Mouse (Mus musculus) frontal cortex, adult (tissue): ENCODE results near the gene Tmem175.

ENCODE experiments used
- ATAC-seq: cut with Nextera tagmentation; 2 replicates; pipeline ENCODE4 v1.9.2; 2017; ENCODE audit warnings: mild to moderate bottlenecking, moderate library complexity, mixed read lengths; ENCODE audit not compliant: low TSS enrichment

The Tmem175 gene

DNA sequence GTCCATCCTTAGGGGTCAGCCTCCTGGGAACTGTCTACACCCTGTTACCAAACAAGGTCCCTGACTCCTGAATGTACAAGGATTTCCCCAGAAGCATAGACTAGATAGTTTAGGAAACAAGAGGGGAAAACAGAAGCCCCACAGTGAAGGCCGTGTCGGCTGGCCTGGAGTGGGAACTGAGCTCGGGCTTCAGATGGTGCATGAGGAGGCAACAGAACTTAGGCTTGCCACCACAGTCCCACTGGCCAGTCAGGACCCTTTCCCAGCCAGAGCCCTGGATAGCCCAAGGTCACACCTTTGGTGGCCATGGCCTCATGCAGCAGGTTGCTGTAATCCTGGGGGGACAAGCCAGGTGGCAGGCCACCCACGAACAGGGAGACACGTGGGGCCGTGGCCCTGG lies 23.8 kb downstream of the Tmem175 start:
- ATAC-seq, result no peak

DNA sequence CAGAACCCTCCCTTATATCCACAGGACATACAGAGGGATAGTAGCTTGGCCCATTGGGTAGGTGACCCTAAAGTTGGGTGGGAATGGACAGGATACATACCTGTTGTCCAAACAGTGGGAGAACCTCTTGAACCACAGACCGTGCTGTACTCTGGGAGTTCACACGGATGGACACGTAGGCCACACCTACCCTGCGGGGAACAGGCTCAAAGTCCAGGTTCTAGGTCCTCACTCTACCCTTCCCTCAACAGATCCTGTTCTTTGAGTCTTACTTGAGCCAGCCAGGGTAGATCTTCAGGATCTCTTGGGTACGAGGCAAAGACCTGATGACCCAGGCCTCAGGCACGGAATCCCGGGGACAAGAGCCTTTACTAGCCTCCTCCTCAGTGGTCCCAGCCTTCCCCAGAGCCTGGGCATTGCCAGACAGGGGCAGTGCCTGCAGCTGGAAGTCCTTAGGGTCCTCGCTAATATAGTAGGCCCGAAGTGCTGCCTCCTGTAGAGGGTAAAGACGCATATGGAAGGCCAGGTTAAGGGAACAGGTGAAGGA lies 24.9 kb downstream of the Tmem175 start:
- ATAC-seq, result no peak

DNA sequence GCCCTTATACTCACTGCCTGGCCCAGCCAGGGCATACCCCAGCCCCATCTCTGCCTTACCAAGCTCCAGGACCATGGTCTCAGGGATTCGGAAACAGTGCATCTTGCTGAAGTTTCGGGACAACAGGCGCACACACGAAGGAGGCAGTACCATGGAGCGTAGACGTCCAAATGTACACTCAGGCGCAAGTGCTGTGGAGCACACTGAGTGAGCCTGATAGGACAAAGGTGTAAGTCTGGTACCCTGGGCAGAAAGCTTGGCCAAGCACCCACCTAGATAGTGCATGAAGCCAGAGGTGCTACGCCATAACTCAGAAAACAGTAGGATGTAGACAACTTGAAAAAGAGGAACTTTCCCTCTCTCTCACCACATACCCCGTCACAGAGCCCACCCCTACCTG lies 25.8 kb downstream of the Tmem175 start:
- no peak for ATAC-seq

DNA sequence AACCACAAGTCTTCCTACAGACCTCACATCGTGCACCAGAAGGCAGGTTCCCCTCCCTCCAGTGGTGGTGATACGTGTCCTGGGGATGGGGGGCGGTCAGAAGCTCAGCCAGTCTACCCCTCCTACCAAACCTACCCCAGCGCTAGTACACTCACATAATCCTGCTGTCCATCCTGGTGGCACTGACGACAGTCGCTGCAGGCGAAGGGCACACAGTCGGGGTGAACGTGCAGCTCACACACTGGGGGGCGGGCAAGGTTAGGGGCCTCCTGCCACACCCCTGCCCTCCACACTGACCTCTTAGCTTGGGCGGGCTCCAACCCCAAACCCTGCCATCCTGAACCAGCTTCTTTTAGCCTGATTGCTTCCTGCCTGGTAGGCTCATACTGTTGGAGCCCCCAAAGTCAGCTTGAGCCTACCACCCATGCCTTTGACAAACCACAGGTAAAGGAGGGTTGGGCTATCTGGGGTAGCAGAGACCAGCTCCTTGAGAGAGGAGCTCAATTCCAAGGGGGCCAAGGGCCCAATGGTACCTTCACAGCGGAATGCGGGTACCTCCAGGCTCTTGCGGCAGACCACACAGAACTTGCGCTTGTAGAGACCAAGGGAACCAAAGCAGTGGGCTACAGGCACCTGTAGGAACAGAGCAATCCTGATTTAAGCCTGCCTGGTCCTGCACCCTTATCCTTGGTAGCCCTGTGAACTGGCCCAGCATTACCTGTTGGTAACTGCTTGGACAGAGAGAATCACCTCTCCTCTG lies 26.5 kb downstream of the Tmem175 start:
- no peak for ATAC-seq

DNA sequence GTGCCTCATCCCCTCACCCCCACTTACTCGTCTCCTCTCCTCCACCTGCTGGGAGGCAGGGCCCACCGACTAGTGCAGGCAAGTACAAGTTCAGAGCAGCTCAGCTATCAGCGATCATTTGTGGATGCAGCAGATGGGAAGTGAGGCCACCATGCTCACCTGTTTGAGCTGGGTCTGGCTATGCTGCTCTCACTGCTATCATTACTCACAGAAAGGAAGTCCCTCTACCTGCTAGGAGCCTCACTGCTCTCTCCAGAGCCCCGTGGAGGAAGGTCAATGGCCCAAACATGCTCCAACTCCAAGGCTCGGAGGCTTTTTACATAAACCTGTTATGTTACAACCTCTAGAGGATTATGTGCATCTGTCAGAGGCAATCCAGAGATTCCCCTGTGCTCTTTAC lies 27.8 kb downstream of the Tmem175 start:
- ATAC-seq, result no peak

DNA sequence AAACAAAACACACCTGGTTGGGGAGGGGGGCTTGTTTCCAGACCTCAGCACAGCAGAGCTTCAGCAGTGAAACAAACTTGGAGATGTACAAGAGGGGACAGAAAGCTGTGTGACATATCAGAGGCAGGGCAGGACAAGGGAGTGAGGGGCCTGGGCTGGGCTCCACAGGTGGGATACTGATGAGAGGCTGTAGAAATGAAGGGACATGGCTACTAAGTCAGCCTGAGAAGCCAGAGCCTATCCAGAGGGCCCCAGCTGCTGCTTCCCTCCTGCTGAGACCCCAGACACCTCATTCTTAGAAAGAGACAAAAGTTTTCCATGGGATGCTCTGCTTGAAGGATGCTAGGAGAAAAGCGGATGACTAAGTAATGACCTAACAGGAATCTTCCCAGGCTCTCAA lies 29.0 kb downstream of the Tmem175 start:
- no peak for ATAC-seq

DNA sequence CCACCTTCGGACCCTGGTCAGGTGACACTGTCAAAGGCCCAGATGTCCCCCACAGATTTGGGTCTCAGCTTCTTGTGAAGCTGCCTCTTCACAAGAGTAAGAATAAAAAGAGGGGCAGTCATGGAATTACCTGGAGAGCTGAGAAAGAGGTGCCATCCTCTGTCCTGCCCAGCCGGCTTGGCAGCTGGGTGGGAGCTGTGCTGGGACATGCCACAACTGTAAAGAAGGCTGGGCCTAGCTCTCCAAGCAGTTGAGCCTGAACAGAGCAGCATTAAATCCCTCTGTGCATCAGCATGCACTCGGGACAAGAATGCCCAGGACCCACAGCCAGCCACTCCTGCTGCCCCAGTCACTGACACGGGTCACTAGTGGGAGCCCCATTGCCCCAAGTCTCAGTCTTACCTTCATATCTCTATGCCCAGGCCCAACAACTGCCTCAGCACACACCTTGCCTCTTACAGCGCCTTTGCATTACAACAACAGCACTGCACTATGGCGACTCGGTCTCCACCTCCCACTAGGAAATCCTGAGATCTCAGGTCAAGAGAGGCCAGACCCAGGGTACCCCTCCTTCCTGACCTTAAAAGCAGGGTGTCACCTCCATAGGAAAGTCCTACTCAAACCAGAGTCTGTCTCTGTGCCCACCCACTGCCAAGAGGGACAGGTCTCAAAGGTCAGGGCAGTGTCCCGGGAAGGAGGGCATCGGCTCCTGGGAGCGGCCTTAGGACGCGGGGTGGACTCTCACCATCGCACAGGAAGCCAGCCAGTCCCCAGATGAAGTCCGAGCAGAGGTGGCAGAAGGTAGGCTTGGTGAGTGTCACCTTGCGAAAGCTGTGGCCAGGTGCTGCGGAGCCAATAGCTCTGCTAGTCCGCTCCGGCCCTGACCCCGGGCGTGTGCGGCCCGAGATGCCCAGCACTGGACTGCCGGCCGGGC lies 30.4 kb downstream of the Tmem175 start, which contains the start of gene Idua:
TSS of gene Idua (plus strand) at position 634 of the 934 bp plus-strand sequence.
- ATAC-seq, result peak; percentile 13

DNA sequence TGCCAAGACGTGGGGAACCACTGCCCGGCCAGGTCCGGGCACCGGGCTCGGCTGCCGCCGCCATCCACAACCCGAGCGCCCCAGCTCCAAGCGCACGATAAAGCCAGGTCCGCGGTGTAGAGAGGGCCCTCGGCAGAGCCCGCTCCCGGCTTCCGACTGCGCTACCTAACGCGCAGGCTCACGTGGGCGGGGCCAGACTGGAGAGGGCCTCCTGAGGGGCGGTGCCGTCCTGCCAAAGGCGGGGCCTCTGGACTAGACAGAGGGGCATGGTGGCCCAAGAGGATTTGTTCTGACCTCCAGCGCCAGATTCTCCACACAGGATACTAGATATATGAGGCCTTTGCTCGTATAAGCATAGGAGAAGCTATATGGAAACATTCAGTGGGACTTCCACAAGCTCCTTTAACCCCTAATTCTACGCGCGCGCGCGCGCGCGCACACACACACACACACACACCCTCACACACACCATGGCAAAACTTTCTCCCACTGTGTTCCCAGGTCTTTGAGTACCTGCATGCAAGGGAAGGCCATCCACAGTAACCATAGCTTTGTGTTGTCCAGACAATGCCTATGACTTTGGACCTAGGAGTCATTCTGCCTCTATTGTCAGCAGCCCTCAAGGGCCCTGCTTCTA lies 31.2 kb downstream of the Tmem175 start:
- peak; percentile 98 for ATAC-seq

DNA sequence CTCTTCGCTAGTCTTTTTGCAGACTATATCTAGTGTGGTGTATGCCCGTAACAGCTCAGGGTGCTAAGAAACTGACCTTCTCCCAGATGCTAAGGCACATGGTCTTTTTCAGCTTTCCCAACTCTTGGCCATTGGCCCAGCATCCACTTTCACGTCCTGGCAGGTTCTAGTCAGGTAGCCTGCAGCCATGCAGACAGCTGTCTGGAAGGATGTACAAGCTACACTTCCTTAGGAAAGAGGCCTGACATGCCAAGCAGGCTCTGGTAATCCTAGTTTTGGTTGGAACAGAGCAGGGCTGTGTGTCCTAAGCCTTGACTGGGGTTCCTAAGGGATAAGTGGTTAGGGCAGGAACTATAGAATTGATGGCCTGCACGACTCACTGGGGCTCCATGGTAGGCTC lies 33.2 kb downstream of the Tmem175 start:
- no peak for ATAC-seq

DNA sequence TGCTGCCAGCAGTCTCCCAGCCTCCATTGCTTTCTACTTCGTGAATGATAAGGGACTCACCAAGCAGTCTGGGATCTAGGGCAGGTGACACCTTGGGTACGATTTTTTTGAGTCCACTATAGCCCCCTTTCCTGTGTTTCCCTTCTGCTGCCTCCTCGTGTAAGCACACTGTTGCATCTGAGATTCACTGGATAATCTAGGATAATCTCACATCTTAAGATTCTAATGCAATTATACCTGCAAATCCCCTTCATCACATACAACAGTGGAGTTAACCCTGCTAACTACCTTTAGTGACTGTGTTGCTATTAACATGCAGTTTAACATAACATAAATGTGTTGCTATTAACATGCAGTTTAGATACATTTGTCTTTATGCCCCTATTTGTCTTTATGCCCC lies 35.5 kb downstream of the Tmem175 start:
- no peak for ATAC-seq

DNA sequence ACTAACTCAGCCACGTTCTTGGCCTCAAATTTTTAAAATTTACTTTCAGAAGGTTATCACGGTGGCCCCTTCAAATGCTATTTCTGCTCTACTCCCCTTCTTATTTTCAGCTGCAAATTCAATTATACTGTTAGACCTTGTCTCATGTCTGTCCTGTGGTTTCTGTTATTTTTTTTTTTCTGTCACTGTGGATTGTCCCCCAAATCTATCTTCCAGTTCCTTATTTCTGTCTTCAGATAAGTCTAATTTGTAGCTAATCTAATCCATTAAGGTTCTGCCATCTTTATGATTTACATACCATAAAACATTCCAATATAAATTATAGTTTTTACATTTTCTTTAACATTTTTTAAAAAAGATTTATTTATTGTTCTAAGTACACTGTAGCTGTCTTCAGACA lies 37.8 kb downstream of the Tmem175 start:
- no peak for ATAC-seq

DNA sequence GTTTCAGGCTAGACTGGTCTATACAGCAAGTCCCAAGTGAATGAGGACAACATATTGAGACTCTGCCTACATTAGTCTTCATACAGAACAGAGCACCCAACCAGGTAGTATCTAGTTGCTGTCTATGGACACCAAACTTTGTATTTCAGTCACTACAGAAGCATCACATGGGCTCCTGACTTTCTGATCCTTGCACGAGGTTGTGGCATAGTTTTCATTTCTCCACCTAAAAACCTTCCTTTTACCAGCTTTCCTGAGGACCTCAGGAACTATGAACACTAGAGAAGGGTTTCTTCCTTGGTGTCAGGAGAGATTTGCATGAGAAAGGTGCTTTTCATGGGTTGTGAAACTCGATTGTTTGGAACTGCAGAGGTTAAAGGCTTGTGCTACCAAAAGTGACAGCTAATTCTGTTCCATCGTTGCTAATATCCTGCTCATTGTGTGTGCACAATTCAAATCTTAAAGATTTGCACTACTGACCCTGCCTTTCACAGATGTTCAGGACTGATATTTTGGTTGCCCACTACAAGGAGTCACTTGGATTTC lies 38.9 kb downstream of the Tmem175 start:
- ATAC-seq, result no peak

DNA sequence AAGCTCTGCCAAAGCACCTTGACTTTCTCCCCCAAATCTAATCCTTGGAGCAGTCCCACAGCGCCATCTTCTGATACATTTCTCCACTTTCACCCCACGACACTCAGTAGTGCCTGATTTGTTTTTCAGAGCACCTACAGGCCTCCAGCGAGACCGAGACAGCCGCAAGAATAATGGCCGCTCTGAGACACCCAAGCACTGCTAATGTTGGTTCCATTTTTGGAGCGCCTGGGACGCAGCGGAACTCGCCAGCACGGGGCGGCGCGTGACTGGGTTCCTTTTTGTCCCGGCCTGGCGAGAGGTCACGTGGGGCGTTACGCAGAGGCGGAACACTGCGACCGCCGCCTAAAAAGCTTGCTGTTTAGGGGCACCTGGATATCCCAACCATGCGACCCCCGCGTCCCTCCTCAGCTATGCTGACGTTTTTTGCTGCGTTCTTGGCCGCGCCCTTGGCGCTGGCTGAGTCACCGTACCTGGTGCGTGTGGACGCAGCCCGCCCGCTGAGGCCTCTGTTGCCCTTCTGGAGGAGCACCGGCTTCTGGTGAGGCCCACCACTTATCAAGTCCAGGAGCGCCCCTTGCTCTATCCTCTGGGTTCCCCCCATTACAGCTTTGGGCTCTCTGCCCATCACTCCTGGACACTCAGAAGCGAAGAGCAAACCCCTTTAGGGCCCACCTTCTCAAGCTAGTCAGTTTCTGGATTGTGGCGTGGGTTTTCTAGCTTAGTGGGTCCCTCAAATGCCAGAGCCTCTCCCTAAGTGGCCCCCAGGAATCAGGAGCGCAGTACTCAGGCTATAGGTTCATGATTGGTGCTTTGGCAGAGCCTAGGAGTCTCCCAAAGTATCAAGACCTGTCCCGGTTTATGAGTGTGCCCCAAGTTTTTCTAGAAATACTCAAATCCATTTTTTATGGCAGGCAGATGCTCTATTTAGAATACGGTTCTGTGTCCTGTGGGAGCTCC lies 39.7 kb downstream of the Tmem175 start, which contains the start of gene Dgkq:
TSS of gene Dgkq (minus strand) at position 696 of the 960 bp plus-strand sequence.
- peak; percentile 72 for ATAC-seq

DNA sequence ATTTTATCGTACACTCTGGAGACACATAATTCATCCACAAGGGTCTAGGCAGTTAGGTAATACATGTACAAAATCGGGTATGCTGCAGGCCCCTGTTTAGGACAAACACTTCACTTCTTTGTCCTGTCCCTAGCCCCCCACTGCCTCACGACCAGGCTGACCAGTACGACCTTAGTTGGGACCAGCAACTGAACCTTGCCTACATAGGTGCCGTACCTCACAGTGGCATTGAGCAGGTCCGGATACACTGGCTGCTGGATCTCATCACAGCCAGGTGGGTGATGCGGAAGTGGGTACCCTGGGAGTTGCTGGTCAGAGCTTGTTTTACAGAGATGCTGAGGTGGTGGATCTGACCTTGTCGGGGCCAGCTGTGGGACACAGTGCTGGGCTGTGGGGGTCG lies 40.4 kb downstream of the Tmem175 start:
- no peak for ATAC-seq

DNA sequence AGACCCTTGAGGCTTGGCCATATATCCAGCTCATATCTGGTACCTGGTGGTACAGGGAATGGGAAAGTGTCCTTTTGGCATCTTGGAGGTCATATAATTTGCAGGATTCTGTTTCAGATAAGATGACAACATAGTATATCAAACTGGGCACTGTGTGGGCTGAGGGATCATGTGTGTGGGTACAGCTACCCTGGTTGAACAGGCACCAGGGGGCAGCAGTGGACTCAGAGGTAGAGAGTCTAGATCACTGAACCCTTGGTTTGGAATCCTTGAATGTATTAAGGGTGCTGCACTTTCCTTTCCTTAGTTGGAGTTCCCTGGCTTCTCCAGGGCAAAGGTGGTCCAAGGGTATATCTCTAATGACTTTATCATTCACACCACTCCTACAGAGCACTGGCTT lies 41.2 kb downstream of the Tmem175 start:
- ATAC-seq, result 0 out of 2 replicates have a peak, but pooled peaks have one; percentile 30

DNA sequence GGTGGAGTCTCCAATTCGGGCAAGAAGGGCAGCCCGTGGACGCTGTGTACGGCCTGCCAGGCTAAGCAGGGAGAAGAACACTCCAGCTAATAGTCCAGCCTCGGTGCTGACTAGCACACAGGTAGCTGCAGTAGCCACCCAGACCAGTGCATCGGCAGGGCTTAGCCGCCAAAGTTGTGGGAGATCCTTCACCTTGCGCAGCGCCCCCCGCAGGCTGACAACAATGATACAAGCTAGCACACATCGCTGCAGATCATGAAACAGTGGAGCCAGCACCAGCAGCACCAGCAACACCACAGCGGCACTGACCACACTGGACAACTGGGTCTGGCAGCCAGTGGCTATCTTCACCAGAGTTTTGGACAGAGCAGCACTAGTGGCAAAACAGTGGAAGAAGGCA lies 42.2 kb downstream of the Tmem175 start:
- ATAC-seq, result no peak

DNA sequence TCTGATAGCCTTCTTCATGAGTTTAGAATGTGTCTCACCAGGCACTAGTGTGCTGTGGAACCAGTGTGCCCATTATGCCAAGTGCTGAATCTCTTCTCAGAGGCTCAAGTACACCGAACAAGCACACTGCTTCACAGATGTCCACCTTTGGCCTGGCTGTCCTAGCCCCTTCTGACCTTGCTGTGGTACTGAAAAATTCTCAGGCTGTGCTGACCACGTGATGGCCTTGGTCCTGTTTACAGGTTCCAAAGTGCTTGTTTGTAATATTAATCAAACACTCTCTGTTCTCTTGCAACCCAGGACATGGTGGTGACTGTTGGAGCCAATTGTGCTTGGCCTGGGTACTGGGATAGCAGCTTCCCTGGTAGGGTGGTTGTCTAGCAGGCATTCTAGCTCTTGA lies 45.1 kb downstream of the Tmem175 start:
- ATAC-seq, result no peak

DNA sequence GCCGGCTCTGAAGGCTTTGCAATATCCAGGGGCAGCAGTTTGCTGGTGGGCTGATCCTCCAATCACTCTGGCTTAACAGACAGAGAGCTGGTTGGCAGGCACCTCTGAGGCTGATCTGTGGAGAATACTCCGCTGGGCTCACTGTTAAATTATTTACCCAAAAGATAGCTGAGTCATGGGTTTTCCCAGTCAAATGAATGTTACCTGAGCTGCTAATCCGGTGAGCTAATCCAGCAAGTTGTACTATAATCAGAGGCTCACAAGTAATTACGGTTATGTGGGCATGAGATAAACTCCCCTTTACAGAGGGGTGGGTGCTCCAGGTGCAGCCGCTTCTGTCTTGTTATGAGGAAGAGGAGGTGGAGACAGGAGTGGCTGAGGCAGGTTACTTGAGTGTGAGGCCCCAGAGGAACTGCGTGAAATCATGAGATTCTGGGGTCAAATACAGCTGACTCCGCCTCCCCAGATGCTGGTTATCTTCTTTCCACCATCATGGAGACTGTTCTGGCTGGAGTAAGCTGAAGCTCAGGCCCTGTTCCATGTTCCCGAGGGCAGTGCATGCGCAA lies 45.8 kb downstream of the Tmem175 start, which contains the start of gene Slc26a1:
TSS of gene Slc26a1 (minus strand) at position 319 of the 566 bp plus-strand sequence.
- ATAC-seq, result no peak

DNA sequence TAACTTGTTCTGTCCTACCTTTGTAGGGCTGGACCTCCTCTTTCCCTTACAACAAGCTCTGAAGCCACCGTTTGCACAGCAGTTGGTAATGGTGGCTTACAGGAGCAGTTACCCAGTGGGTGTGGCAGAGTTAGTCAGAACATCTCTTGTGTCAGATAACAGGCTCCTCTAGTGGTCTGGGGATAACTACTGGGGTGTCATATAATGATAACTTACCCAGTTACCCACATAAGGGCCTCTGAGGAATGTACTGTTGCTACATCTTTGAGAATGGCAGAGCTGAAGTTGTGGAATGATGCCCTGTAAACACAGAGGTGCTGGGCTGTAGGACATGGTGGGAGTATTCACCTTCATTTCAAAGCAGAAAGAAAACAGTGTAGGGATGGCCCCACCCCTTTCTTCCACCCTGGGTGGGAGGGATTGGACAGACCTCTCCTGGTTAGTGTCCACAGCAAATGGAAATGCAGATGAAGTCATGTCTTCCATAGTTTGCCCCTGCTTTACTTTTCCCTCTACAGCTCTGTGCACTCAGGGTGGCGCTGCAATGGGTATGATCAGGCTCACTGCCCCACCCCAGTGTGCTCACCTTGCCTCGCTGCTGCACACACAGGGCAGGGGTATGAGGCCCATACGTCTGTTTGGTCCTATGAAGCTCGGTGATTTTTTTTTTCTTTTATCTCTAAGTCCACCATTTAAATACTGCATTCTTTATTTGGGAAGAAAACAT lies 47.4 kb downstream of the Tmem175 start:
- ATAC-seq, result peak; percentile 56
